Mouse (Mus musculus) erythroblast, embryonic 14.5 days (primary cell): ENCODE data around the gene Otof. TPM values are rescaled to one million over a fixed set of nuclear protein-coding genes. Genes with fewer than 3 reads are reported as not detected.

Experiments
- H3K27me3 ChIP-seq: 2 replicates; pipeline ENCODE4 v1.6.1; 2012; ENCODE audit warnings: inconsistent platforms; ENCODE audit not compliant: control insufficient read depth
- H3K36me3 ChIP-seq: 2 replicates; pipeline ENCODE4 v1.6.1; 2012; ENCODE audit warnings: mild to moderate bottlenecking, inconsistent platforms; ENCODE audit not compliant: control insufficient read depth
- H3K4me1 ChIP-seq: 2 replicates; pipeline ENCODE4 v1.6.1; 2012; ENCODE audit warnings: inconsistent platforms; ENCODE audit not compliant: control insufficient read depth
- H3K4me3 ChIP-seq: replicated peaks from 2 replicates; pipeline ENCODE3; 2012; ENCODE audit warnings: moderate library complexity, mild to moderate bottlenecking, inconsistent platforms
- H3K9me3 ChIP-seq: 2 replicates; pipeline ENCODE4 v1.6.1; 2012; ENCODE audit warnings: low read length, inconsistent platforms, mixed read lengths; ENCODE audit not compliant: control insufficient read depth
- GATA1 ChIP-seq: IDR thresholded peaks from 2 replicates; pipeline ENCODE4 v1.6.1; 2012; ENCODE audit warnings: low read length, inconsistent platforms, mixed read lengths
- TAL1 ChIP-seq: IDR thresholded peaks from 3 replicates; pipeline ENCODE4 v1.6.1; 2012; ENCODE audit warnings: low read length, inconsistent platforms, mixed read lengths
- polyA plus RNA-seq: library from polyadenylated mRNA; stranded (reverse); fragments of >175 nt; gene quantifications from 2 replicates; pipeline ENCODE4 v1.2.3, GENCODE M21; 2012

Otof gene
- polyA plus RNA-seq, 1 experiment = not detected

DNA sequence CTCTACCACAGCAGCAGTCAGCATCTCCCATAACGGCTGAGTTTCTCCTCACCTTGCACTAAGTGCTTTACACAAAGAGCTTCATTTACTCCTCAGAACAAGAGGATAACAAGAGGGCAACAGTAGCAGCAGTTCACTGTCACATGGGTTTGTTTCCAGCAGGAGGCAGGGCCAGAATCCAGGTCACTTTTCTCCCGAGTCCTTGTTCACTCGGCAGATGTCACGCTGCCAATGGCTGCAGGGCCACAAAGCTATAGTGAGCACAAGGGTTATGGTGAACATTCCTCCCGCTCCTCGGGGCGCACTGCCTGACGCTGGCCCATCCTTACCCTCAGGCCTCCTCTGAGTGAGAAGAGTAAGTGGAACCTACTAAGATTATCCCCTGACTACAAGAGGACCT lies 21.8 kb upstream of the Otof start:
- no peaks in the 10 kb centered on the region for H3K27me3 ChIP-seq
- no peak overlapping the region for H3K4me3 ChIP-seq

DNA sequence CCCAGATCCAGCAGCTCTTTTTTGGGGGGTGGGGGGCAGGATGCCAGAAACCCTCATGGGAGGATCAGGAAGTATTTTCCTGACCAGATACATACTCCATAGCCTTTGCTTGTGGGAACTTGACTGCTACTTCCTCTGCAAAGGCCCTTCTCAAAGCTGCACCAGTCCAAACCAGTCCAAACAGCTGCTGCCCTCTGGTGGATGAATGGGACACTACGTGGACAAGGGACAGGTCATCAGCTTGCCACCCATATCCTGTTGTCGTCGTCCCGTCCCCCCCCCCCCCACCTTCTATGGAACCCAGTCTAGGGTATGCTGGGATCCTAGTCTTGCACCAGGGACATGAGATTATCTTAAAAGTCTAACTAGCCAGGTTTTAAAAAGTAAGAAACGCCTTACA lies 20.6 kb upstream of the Otof start:
- H3K4me3 ChIP-seq = no peak overlapping the region
- H3K36me3 ChIP-seq = no peaks in the 10 kb centered on the region
- no peak for TF ChIP-seq GATA1
- no peak for TF ChIP-seq TAL1
- no peaks in the 10 kb centered on the region for H3K27me3 ChIP-seq
- H3K9me3 ChIP-seq = no peaks in the 10 kb centered on the region
- H3K4me1 ChIP-seq = no peaks in the 10 kb centered on the region

More for the DNA sequence above, 21.8 kb upstream of the Otof start:
- no peak for TF ChIP-seq TAL1
- TF ChIP-seq GATA1 = no peak
- Histone ChIP-seq H3K36me3 (no peaks in the 10 kb centered on the region), H3K9me3 (no peaks in the 10 kb centered on the region), H3K4me1 (no peaks in the 10 kb centered on the region)

DNA sequence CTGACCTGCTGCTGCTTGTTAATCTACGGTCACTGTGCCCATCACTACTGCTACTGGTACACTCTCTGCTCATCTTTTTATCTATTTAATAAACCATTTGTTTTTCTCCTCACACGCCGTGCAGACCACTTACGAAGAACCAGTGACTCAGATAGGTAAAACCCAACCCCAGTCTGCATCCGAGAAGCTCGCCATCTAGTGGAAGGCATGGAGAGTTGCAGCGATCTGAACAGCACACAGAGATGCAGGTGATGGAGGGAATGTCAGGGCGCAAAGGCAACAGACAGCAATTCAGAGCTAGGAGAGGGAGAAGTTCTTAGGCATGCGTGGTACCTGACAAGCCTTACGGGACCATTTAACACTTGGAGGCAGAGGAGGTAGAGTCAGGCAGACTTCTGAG lies 14.8 kb upstream of the Otof start:
- H3K9me3 ChIP-seq = no peaks in the 10 kb centered on the region
- TF ChIP-seq TAL1 (no peak), GATA1 (no peak)
- no peaks in the 10 kb centered on the region for H3K27me3 ChIP-seq
- H3K36me3 ChIP-seq = no peaks in the 10 kb centered on the region
- H3K4me3 ChIP-seq = no peak overlapping the region
- H3K4me1 ChIP-seq = no peaks in the 10 kb centered on the region

DNA sequence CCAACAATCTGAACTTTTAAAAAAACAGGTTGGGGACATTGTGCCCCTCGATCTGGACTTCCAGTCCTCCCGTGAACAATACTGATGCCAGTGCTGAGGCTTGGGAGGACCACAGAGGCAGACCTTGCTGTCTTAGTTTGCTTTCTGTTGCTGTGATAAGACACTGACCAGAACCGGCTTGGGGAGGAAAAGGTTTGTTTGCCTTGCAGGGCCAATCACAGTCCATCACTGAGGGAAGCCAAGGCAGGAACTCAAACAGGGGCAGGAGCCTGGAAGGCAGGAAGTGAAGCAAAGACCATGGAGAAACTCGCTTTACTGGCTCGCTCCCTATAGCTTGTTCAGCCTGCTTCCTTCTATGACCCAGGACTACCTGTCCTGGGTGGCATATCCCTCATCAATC lies 10.4 kb upstream of the Otof start:
- peaks cover 2% of the 10 kb centered on the region; the same call in 1 of the 2 replicates for H3K27me3 ChIP-seq

DNA sequence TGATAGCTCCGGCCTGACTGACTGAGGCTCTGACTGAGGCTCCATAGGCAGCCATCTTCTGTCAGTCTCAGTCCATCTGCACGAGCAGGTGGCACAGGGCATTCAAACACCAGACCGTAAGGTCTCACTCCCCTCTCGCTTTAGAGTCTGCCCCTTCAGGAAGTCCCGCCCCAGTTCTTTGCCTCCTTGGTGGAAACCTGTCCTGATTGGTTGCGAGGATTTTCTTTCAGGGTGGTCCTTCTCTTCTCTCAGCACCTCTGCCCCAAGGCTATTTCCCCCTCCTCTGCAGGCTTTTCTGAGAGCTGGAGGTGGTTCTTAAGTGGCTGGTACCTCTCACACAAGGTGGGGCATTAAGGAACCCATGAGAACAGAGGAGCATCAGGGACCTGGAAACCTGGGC lies 8.7 kb upstream of the Otof start:
- Histone ChIP-seq H3K4me1 (no peaks in the 10 kb centered on the region), H3K36me3 (no peaks in the 10 kb centered on the region), H3K9me3 (no peaks in the 10 kb centered on the region), H3K27me3 (peaks cover 12% of the 10 kb centered on the region), H3K4me3 (no peak overlapping the region)
- no peak for TF ChIP-seq GATA1
- TF ChIP-seq TAL1 = no peak

More for the DNA sequence above, 10.4 kb upstream of the Otof start:
- H3K36me3 ChIP-seq = no peaks in the 10 kb centered on the region
- no peaks in the 10 kb centered on the region for H3K4me1 ChIP-seq
- H3K9me3 ChIP-seq = no peaks in the 10 kb centered on the region
- TF ChIP-seq TAL1 = no peak
- TF ChIP-seq GATA1 = no peak
- no peak overlapping the region for H3K4me3 ChIP-seq

DNA sequence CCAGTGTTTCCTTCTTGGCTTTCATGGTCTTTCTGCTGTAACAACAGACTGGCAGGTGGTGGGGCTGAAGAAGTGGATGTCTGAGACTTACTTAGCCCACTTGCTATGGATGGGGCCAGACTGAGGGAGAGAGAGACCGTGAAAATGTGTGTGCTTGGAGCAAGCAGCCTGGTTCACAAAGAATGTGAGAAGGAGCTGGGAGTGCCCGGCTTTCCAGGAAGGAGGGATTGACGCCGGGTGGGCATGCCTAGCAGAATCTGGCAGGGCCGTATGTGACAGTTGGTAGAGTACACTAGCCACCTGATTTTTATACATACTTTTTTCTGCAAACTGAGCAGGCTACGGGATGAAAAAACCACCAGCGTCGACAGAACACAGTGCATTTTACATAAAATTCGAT lies 4.6 kb upstream of the Otof start:
- H3K9me3 ChIP-seq = no peaks in the 10 kb centered on the region
- no peak for TF ChIP-seq GATA1
- H3K4me1 ChIP-seq = no peaks in the 10 kb centered on the region
- H3K36me3 ChIP-seq = no peaks in the 10 kb centered on the region
- H3K4me3 ChIP-seq = no peak overlapping the region
- H3K27me3 ChIP-seq = peaks cover 22% of the 10 kb centered on the region

DNA sequence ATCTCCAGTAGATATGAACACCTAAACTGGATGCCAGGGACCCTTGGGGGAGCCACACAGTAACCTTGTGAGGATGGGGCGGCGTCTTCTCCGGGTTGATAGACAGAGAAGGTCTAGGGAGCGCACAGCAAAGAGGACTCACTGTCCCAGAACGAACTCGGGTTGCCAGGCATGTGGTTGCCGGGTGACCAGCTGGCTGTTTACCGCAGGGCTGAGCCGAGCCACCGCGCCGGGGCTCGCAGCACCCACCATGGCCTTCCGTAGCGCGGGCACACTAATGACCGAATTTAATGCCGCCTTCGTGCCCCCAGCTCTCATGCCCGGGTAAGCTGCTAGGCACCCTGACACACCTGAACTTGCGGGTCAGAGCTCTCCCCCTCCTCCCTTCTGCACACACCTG lies 4.1 kb upstream of the Otof start, which contains the start of gene 1700001C02Rik:
Gene 1700001C02Rik (plus strand): TSS at position 187 of the 400 bp plus-strand sequence.
- no peaks in the 10 kb centered on the region for H3K9me3 ChIP-seq
- TF ChIP-seq GATA1 (no peak), TAL1 (no peak)
- H3K36me3 ChIP-seq = no peaks in the 10 kb centered on the region
- H3K4me1 ChIP-seq = no peaks in the 10 kb centered on the region
- H3K4me3 ChIP-seq = no peak within 1 kb of the TSS
- peaks cover 22% of the 10 kb centered on the region for H3K27me3 ChIP-seq

DNA sequence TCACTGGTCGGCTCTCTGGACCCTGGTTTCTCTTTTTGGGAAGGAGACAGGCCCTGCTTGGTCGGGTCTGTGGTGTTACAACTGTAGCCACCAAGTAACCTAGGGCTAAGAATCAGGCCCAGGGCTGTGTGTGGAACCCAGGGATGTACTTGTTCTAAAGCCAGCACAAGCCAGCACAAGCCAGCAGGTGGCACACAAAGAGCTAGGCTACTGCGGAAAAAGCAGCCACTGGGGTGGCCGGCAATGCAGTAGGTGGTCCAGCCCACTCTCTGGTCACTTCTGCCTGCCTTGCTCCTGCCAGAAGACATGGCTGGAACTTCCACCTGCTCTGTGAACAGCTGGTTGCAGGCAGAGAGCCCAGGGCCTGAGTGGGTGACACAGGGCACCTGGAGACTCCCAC lies 1.6 kb downstream of the Otof start:
- no peak for TF ChIP-seq GATA1
- no peak for TF ChIP-seq TAL1
- H3K9me3 ChIP-seq = no peaks in the 10 kb centered on the region
- H3K27me3 ChIP-seq = peaks cover 7% of the 10 kb centered on the region
- no peaks in the 10 kb centered on the region for H3K4me1 ChIP-seq
- no peaks in the 10 kb centered on the region for H3K36me3 ChIP-seq
- no peak overlapping the region for H3K4me3 ChIP-seq

DNA sequence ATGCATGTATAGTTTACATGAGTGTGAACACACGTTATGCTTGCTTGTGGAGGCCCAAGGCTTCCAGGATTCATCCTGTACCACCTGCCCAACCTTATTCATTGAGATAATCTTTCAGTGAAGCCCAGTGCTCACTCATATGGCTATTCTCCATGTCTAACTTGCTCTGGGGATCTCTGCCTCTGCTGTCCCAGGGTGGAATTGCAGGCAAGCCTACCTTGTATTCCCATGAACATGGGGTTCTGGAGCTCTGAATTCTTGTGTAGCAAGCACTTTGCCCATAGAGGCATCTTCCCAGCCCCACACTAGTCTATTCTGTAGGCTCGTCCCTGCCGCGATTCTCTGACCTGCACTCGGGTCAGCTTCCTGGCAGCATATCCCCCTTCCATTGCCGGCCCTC lies 5.7 kb downstream of the Otof start:
- H3K27me3 ChIP-seq = no peaks in the 10 kb centered on the region
- H3K4me3 ChIP-seq = no peak overlapping the region
- H3K9me3 ChIP-seq = no peaks in the 10 kb centered on the region
- TF ChIP-seq TAL1 = no peak
- TF ChIP-seq GATA1 = no peak
- no peaks in the 10 kb centered on the region for H3K36me3 ChIP-seq
- H3K4me1 ChIP-seq = no peaks in the 10 kb centered on the region

DNA sequence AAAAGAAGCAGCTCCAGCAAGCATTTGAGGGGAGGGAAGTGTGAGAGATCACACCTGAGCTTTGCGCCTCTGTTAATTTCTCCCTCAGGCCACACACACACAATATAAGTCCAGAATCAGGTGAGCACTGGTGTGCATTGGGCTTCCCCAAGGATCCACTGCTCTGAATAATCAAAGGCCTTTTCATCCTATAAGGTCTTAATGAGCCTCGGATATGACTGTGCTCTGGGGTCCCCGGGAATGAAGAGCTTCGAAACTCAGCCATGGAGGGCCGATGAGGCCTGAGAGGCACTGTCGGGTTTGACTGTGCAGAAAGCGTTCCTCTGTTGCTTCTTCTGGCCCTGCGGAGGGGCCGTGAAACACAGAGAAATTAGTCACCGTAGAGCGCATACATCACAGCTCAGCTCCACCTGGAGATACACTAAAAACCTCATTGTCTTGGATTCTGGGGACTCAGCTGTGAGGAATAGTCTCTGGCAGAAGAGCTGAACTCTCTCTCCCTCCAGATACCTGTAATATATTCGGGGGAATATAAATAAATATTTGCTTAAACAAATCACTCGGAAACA lies 17.3 kb downstream of the Otof start:
- Histone ChIP-seq H3K9me3 (no peaks in the 10 kb centered on the region), H3K36me3 (no peaks in the 10 kb centered on the region)
- no peak for TF ChIP-seq TAL1

DNA sequence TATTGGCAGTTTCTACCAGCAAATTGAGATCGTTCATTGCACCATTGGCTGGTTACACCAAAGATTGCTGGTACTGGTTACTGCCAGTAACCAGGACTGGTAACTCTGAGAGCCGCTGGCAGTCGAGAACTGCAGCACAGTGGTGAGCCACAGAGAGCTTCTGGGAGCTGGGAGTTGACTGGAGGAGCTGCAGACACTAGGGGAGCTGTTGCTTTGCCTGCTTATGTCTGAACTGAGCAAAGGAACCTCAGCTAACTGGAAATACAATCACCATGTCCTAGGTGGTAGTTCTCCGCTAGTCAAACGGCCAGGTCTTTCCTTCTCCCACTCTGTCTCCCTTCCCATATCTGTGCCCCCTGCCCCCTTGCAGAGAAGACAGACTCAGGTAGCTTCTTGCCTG lies 19.5 kb downstream of the Otof start:
- Histone ChIP-seq H3K27me3 (no peaks in the 10 kb centered on the region), H3K9me3 (no peaks in the 10 kb centered on the region), H3K4me1 (no peaks in the 10 kb centered on the region), H3K36me3 (no peaks in the 10 kb centered on the region), H3K4me3 (no peak overlapping the region)
- TF ChIP-seq TAL1 (no peak), GATA1 (no peak)

More for the DNA sequence above, 17.3 kb downstream of the Otof start:
- no peaks in the 10 kb centered on the region for H3K27me3 ChIP-seq
- H3K4me3 ChIP-seq = no peak overlapping the region
- no peaks in the 10 kb centered on the region for H3K4me1 ChIP-seq
